Mouse (Mus musculus): ENCODE measurements at regions not wholly inside any gene's neighbourhood (a gene's known extent, or its start where the extent isn't known, plus 50 kb on each side); places are given as distances from the start of the nearest gene placed in this dataset.

DNA sequence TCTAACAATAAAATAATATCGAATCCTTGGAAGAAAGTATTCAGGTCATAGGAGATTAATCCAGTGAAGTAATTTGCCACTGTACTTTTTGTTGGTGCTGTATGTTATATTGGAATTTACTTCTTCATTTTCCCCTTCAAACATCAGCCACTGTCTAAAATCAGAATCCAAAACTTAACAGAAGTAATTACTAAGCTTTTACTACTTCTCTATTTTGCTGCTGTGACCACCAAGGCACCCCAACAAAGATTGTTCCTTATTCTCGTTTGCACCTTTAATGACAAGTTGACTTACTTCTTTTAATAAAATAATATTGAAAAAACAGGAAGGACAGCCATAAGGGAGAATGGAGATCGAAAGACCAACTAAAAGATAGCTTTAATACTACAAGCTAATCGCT is 1130.1 kb upstream of the Cited2 start:
- DNase-seq (ENCODE audit: low spot score): no peak

DNA sequence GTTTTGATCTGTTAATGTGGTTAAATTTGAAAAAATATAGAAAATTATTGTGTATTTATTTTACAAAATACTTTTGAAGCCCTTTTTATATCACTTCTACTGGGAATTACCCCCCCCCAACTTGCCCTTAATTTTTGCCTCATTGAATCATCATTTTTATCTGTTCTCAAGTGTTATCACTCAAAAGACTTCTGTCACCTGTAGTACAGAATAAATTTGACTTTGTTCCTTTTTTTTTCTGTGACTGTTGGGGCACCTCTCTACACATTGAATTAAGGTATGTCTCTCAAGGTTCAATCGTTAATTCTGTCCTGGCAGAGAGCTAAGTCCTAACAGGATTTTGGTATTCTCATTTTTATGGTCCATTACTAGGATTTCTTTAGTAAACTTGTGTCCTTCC is 1123.0 kb upstream of the Cited2 start:
- no peak for DNase-seq (ENCODE audit: low spot score)

DNA sequence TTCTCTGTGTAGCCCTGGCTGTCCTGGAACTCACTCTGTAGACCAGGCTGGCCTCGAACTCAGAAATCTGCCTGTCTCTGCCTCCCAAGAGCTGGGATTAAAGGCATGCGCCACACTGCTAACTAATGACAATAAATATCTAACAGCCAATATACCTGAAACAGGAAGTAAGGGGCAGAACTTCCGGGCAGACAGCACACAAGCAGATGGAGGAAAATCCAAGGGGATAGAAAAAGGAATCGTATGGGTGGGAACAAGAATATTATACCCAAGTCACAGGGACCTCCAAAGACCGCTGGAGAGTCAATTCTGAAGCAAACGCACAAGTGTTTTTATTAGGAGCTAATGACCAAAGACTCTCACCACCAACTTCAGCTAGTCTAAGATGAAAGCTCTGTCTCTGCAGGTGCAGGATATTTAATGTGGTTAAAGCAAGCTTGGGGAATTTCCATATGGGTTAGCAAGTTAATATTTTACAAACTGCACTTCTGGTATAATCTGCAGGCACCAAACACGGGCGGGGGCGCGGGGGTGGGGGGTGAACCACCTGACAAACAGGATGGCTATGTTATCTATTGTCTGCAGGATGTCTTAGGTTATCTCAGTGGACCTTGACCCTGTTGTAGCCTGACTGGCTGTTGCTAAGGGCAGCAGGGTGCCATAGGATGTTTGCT is 1122.3 kb upstream of the Cited2 start:
- no peak for DNase-seq (ENCODE audit: low spot score)

DNA sequence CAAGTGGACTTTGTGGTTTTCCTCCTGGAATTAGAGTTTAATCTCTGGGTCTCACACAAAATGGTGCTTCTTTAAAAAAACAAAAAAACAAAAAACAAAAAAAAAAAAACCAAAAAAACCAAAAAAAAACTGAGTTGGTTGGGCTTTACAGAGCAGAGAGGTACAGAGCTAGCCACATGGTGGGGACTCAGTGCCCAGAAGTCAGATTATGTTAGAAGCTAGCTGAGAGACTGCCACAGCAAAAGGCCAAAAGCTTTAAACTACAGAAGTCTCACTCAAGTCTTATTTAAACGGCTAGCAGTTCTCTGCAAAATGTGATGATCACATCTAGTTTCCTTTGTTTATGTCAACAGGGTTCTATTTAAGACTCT is 1121.8 kb upstream of the Cited2 start:
- DNase-seq (ENCODE audit: low spot score): no peak

DNA sequence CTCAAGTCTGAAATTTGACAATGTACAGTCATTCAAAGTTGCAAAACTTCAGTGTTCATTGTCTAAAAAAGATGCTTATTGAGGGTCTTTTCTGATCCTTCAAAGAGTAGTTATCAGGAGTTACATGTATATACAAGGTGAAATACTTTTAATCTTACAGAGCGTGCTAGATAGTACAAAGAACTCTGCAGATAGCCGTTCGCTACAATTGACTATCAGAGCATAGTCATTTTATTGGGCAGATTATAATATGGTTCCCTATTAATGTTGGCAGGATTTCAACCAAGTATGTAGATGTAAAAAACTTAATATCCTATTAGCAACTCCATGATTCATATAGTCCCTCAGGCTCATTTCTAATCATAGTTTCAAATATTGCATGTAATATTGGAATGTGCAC is 1114.7 kb upstream of the Cited2 start:
- no peak for DNase-seq (ENCODE audit: low spot score)

DNA sequence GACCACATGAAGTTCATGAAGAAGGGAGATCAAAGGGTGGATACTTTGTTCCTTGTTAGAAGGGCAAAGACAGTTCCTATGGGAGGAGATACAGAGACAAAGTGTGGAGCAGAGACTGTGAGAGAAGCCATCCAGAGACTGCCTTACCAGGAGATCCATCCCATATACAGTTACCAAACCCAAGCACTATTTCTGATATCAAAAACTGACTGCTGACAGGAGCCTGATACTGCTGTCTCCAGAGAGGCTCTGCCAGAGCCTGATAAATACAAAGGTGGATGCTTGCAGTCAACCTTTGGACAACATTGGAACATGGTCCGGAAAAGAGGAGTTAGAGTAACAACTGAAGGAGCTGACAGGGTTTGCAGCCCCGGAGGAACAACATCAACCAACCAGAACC is 1104.3 kb upstream of the Cited2 start:
- DNase-seq (ENCODE audit: low spot score): no peak

DNA sequence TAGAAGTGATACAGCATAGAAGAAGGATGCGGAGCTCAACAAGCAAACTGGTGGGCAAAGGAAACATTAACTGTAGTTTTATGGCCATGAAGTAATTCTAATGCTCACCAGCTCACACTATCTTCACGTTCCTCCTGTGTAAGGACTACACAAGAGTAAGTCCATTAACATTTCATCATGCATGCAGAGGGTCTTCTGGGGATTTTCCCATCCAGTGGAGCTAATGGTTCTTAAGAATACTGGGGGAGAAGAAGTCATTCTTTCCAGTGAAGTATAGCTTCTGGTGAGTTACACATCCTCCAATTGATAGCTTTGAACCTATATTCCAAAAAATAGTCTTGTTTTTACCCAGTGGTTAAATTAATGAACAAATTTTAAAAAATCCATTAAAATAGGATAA is 1103.4 kb upstream of the Cited2 start:
- DNase-seq (ENCODE audit: low spot score): no peak

DNA sequence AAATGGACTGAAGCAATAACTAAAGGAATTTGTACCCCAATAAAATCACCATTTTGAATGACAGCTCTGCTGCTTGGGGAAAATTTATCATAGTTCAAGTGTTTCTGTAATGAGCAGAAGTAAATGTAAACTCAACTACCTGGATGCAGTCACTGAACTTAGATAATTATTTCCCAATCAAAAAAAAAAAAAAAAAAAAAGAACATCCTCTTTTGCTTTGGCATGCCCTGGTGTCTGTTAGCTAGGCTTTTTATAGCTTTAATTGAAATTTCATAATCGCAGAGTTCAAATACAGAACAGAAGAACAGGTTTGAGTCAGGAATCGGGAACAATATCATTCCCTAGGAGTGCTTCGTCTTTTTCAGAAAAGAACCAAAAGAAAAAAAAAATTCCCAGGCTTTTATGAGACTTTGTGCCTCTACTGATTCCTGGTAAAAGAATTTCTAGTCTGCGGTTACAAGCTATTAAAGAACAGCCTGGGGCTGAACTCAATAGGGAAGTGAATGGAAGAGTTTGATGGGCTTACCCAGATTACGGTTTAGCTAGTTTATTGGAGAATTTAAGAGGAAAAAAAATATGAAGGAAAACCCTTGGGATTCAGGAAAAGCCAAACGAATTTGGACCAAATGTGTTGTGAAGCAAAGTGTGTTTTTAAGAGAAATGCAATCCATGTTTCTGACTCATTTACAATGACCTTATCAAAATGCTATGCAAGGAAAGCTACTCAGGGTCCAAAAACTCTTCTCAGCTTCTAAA is 1102.0 kb upstream of the Cited2 start:
- DNase-seq (ENCODE audit: low spot score): no peak

DNA sequence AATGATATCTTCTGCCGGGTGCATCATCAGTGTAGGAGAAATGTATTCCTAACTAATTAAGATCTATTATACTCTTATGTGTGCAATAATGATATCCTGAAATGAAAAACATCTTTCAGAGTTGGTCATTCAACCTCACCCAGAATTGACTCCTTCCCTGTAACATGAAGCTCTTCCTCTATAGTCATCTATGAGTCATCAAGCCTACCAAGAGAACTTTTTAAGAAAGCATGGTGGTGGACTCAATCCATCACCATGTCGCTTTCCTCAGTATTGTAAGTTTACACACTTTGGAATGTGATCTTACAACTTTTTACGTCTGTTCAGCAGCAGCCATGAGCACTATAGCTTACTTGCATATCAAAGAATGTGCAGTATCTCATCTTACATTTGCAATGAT is 1100.2 kb upstream of the Cited2 start:
- DNase-seq (ENCODE audit: low spot score): no peak

DNA sequence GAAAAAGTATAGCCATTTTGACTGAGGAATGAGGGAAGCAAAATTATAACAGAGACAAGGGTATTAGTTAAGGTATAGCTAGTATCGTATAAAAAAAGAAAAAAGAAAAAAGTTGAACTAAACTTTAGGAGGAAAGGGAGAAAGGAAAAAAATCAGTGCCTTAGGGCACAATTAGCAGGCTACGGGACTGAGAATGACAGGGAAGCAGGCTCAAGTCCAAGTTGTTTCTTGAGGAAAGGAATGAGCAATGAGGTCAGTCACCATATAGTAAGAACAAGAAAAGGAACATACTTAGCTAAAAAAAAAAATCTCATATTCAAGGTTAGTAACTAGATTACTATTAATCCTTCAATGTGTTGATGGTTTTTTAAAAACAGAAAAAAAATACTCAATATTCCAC is 1089.8 kb upstream of the Cited2 start:
- DNase-seq (ENCODE audit: low spot score): no peak

DNA sequence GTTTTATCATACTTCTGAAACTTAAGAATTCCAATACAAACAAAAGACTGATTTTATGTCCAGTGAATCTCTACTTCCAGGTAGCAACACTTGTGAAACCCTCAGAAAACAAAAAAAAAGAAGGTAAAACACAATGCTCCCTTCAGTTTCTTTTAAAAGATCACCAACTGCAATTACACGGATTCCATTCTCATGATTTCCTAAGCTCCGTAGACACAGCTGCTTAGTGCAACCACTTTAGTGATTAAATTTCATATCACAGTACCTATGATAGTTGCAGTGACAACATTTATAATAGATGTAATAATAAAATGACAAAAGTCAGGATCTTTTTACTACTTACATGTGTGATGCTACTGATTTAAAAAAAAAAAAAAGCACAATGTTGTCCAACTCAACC is 1087.6 kb upstream of the Cited2 start:
- DNase-seq (ENCODE audit: low spot score): no peak

DNA sequence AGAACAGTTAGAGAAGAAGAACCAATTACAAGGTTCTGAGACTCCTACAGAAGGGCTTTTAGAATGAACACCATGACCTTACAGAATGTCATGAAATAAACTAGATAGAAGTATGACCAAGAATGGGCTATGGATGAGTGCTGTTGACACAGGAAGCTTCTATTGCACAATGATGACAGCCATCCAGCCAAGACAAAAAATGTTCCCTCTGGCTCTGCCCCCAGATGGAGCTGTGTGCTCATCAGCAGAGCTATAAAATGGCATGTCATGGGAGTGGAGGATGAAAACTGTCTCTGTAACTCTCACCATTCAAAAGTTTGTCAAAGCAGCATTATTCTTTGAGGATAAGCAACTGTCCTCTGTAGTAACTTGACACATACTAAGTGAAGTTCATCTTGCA is 1086.0 kb upstream of the Cited2 start:
- DNase-seq (ENCODE audit: low spot score): peak; percentile 2

DNA sequence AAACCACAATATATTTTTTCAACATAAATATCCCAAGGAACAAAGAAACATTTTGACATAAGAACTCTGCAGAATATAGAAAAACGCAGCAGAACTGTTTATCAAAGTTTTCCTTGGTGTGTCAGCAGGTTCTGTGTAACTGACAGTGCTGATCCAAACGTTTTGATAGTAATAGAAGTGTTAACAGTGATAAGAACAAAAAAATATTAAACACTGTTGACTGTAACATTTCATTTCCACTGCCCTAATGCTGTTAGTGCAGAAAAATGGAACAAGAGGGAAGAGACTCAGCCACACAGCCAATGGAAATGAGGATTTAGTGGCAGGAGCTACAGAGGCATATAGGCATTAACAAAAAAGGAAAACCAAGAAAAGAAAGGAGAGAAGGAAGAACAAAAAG is 1084.9 kb upstream of the Cited2 start:
- no peak for DNase-seq (ENCODE audit: low spot score)

DNA sequence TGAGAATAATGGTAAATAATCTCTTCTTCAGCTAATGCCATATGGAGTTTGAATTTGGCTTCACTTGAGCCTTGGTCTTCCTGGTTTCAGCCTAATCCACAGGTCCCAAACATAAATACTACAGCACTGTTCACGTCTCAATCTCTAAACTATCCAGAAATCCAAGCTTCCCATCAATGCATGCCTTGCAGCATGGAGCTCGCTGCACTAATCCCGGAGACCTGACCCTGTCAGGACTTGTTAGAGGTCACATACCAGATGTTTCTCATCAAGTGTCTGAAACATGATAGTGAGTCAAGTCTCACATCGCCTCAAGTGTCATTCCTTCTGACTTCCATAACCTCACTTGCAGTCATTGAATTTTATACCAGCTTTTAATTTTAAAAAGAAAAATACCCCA is 1082.9 kb upstream of the Cited2 start:
- no peak for DNase-seq (ENCODE audit: low spot score)

DNA sequence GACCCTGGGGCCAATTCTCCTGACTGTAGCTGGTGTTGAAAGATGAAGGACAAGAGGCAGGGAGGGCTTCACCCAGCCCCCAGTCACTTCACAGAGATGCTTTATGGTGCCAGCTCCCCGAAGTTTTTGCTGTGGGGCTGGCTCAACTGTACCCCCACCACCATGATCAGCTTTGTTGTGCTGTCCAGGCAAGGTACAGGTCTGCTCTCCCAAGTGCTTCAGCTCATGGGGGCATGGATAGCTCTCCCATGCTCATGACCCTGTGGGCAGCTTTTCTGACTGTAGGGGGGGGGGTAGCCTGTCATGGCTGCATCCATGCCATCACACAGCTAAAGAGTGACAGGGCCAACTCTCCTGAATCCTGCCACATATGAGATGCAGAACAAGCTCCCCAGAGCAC is 1072.9 kb upstream of the Cited2 start:
- DNase-seq (ENCODE audit: low spot score): no peak

DNA sequence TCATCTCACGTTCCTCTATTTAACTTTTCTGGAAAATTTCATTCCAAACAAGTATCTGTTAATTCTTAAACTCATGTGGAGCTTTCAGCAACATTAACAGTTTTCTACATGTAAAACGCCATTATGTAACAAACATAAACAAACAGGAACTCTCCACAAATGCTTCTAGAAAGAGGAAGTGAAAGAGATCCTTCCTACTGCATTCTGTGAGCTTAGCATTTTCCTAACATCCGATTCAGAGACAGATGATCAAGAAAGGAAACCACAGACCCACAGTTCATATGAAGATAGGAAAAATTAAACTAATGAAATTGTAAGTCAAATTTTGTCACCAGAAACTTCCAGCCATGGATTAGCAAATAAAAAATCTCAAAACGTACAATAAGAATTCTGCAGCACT is 1070.6 kb upstream of the Cited2 start:
- DNase-seq (ENCODE audit: low spot score): no peak

DNA sequence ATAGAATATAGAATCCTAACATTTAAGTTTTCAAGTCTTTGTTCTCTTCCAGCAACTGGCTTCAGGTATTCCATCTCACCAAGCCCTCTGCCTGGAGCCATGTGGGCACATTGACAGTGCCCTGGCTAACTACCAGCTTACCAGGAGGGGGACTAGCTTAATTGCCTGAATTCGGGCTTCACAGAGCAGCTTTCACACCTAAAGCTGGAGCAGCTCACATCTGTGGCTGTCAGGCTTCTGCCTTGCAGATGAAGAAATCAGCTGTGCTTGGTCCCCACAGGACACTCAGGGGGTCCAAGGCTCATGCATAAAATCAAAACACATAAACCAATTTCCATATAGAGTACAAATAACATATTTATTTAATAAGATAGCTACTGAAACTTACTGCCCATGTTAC is 1058.5 kb upstream of the Cited2 start:
- no peak for DNase-seq (ENCODE audit: low spot score)

DNA sequence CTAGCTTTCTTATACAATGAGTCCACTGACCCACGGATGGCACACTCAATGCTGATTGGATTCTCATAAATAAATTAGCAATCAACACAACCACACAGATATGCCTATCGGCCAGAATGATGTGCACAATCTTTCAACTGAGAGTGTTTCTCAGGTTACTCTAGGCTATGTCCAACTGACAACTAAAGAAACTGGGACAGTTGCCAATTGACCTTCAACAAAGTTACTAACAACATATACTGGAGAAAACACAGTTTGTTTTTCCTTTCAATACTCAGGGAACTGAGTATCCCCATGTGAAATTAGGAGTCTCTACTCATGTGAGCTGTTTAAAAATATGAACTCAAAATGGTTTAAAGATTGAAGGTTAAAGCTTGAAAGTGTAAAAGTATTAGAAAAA is 1052.7 kb upstream of the Cited2 start:
- DNase-seq (ENCODE audit: low spot score): no peak

DNA sequence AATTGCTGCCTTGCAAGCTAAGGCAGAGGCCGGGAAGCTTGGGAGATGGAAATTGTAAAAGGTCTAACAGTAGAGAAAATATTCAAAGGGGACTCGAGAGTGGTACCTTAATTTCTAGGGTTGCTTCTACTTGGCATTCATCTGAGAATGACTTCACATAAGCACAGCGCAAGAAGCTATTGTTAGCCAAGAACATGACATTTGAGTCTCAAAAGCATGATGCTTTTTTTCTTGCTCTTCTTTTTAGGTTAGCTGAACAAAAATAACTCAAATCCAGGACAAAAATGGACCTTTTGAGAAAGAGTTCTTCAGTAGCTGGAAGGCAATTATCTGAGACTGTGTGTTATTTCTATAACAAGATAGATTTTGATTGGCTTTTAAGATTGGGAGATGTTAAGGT is 1042.0 kb upstream of the Cited2 start:
- DNase-seq (ENCODE audit: low spot score): no peak

DNA sequence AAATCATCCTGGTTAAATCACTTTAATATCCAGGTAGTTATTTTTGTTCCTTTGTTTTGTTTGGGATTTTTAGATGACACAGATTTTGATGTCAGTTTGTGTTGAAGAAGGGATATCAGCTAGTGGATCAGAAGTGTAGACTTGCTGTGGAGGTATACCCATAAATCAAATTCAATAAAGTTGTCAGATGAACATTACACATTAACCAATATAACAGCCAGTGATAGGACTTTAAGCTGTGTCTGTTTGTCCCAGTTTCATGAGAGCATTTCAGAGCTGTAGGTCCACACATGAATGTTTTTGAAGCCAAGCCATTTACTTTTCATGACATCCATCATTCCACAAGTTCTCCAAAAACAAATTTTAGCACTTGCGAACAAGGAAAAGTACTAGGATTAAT is 1037.7 kb upstream of the Cited2 start:
- no peak for DNase-seq (ENCODE audit: low spot score)

DNA sequence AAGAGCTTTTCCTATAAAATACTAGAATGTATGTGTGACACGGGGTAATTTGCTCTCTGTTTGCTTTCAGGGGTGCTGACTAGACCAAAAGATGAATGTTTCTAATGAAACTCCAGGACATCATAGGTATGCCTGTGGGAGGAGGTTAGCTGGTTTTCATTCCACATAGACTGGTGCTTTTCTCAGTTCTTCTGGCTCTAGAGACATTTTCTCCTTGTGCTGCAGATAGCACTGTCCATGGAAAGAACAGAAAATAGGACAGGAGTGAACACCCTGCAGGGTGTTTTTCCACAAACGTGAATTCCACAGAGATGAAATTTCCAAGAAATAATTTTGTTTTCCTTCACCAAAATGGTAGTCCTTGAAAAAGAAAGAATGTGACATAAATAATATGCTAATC is 1016.0 kb upstream of the Cited2 start:
- DNase-seq (ENCODE audit: low spot score): no peak

DNA sequence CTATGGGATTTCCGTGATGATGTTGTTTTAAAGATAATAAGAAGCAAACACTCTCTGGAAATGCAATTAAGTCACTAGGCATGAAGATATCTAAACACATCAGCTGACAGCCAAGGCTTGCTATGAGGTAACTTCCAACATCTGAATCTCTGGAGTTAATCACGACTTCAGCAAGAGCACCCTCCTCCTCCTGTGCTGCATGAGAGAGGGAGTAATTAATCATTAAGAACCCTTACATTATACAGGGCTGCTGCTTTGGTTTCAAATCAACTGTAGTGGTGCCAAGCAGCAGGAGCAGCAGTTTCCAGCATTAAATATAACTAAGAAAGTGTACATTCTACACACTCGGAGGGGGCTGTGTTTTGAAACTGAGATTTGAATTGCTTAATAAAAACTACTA is 1009.9 kb upstream of the Cited2 start:
- no peak for DNase-seq (ENCODE audit: low spot score)

DNA sequence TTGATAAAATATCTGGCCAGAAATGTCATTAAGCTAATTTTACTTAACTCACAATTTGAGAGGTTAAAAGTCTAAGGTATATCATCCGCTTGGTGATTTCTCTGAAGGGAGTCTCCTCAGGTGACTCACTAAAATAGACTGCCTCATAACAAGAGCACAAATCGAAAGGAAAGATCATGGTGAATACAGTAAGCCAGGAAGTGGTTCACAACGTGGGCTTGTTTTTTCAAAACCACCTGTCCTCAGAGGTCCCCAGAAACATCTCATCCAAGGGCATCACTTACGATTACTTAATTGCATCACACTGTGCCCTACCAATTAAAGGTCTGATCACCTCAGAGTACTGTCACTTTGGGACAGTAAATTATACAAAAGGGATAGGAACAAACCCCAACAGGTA is 1009.0 kb upstream of the Cited2 start:
- no peak for DNase-seq (ENCODE audit: low spot score)

DNA sequence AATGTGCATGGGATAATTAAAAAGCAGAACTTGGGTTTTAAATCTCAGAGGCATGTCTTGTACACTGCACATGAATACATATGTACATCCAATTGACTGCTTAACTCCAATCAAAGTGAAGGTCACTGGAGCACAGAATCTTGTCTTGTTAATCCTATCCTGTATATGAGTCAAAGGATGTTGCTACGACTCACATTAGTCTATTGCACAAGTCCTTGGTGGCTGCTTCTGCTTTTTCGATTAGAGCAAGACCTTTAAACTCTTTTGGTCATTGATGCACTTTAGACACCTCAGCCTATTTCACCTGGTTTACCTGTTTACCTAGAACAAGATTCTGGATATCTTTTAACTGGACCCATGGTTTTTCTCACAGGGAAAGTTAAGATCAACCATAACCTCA is 1008.5 kb upstream of the Cited2 start:
- no peak for DNase-seq (ENCODE audit: low spot score)
